Mouse (Mus musculus): Measurements from ENCODE around the gene Ankrd39. TPM values are rescaled to one million over a fixed set of nuclear protein-coding genes. Genes with fewer than 3 reads are reported as not detected.

Ankrd39 gene
- polyA plus RNA-seq, 1 experiment from 2014 or later: 24.4 TPM

DNA sequence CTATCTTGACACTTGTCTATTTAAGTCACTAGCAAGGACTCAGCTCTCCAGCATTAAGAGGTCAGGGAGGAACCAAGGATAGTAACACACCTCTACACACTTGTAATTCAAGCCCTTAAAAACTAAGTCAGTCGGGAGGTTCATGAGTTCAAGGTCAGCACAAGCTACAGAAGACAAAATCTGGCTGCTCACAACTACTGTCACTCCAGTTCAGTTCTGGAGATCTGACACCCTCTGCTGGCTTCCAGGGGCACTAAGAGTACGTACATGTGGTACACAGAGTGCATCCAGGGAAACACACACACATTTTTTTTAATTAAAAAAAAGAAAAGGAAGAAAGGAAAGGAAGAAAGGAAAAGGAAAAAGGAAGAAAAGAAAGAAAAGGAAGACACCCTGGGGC lies 50.5 kb downstream of the Ankrd39 start:
- H3K9me3 ChIP-seq (ENCODE audit: control insufficient read depth, low read length): no peaks in the 10 kb centered on the region
- no peaks in the 10 kb centered on the region for H3K27me3 ChIP-seq (replicated peaks; ENCODE audit: control insufficient read depth, insufficient read depth, low read length)
- H3K36me3 ChIP-seq (ENCODE audit: control insufficient read depth, insufficient read depth): no peaks in the 10 kb centered on the region
- no peak overlapping the region for H3K27ac ChIP-seq (ENCODE audit: low read length)
- H3K4me2 ChIP-seq (ENCODE audit: low read length): no peak overlapping the region
- ATAC-seq: no peak
- no peaks in the 10 kb centered on the region for H3K4me1 ChIP-seq (replicated peaks; ENCODE audit: control insufficient read depth, insufficient read depth, low read length)
- H3K4me3 ChIP-seq (replicated peaks; ENCODE audit: low read length): no peak overlapping the region
- 70% methylated on average over 2 of the region's 2 CpGs for WGBS
- no peak overlapping the region for H3K9ac ChIP-seq (replicated peaks; ENCODE audit: low read depth, low read length)

DNA sequence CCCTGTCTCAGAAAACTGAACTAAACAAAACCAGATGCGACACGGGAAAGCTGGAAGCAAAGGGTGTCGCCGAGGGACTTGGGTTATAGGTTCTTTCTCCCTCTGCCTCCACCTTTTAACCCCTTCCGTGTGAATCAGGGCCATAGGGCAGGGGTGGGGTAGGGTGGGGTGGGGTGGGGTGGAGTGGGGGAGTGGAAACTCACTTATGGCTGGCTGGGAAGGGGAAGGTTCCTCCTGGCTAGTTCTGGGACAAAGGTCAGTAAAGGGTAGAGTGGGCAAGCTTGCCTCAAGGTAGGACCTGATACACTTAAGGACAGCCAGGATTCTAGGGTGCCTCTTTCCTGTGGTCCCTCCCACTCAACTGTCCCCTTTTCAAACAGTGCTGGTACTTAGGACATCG lies 53.9 kb downstream of the Ankrd39 start:
- no peak overlapping the region for H3K4me3 ChIP-seq (replicated peaks; ENCODE audit: low read length)
- H3K4me2 ChIP-seq (ENCODE audit: low read length): no peak overlapping the region
- no peak overlapping the region for H3K9ac ChIP-seq (replicated peaks; ENCODE audit: low read depth, low read length)
- H3K36me3 ChIP-seq (ENCODE audit: control insufficient read depth, insufficient read depth): no peaks in the 10 kb centered on the region
- no peaks in the 10 kb centered on the region for H3K9me3 ChIP-seq (ENCODE audit: control insufficient read depth, low read length)
- H3K27me3 ChIP-seq (replicated peaks; ENCODE audit: control insufficient read depth, insufficient read depth, low read length): no peaks in the 10 kb centered on the region
- H3K4me1 ChIP-seq (replicated peaks; ENCODE audit: control insufficient read depth, insufficient read depth, low read length): no peaks in the 10 kb centered on the region
- ATAC-seq: no peak
- no peak overlapping the region for H3K27ac ChIP-seq (ENCODE audit: low read length)
- 89% methylated on average over 6 of the region's 6 CpGs for WGBS

DNA sequence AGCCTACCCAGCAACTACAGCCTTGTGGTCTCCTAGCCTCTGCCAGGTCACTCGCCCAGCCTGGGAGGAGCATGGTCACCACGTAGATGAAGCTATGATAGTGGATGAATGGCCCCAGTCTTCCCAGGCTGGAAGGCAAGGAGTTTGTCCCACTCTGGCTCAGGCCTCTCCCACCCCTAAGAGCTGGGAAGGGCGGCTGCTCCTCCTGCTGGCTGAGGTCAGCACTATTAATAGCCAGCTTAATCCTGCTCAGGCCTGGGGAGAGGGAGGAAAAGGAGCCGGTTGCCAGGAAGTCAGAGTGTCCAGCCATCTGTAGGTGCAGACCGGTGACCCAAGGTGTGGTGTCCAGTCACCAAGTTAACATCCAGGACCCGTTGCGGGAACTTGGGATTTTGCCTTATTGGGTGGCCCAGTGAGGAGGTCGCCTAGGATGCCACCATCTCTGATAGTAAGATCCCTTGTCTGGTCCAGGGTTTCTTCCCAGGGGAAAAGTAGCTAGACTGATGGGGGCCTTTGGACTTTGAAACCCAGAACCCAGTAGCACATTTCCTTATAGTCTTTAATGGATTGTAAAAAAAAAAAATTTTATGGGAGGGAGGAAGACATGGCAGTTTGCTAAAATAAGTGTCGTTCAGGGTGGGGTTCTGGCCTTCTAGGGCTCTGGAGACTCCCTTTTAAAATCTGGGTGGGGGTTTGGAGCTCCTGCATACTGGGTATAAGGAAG lies 54.7 kb downstream of the Ankrd39 start:
- H3K4me1 ChIP-seq (replicated peaks; ENCODE audit: control insufficient read depth, insufficient read depth, low read length): no peaks in the 10 kb centered on the region
- H3K9me3 ChIP-seq (ENCODE audit: control insufficient read depth, low read length): no peaks in the 10 kb centered on the region
- H3K27me3 ChIP-seq (replicated peaks; ENCODE audit: control insufficient read depth, insufficient read depth, low read length): no peaks in the 10 kb centered on the region
- peak; percentile 58; the same call in 1 of the 2 replicates for ATAC-seq
- H3K9ac ChIP-seq (replicated peaks; ENCODE audit: low read depth, low read length): no peak overlapping the region
- no peak overlapping the region for H3K4me2 ChIP-seq (ENCODE audit: low read length)
- H3K36me3 ChIP-seq (ENCODE audit: control insufficient read depth, insufficient read depth): no peaks in the 10 kb centered on the region
- H3K27ac ChIP-seq (ENCODE audit: low read length): no peak overlapping the region
- 50% methylated on average over 9 of the region's 9 CpGs for WGBS
- no peak overlapping the region for H3K4me3 ChIP-seq (replicated peaks; ENCODE audit: low read length)

DNA sequence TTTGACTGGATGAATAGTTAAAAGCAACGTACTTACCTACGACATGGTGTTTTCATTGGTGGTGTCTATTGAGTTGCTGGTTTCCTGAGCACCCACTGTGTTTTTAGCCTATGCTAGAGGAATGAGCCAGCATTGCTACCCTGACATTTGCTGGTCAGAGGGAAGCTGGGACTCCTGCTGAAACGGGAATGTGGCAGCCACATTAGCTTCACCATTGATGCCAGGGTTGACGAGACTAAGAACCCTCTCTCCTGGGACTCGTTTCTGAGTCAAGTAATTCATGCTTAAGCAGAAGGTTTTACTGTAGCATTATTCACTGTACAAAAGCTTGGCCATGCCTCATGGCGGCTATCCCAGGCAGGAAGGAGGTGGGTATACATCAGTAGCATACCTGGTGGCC lies 57.6 kb downstream of the Ankrd39 start:
- no peaks in the 10 kb centered on the region for H3K27me3 ChIP-seq (replicated peaks; ENCODE audit: control insufficient read depth, insufficient read depth, low read length)
- no peaks in the 10 kb centered on the region for H3K4me1 ChIP-seq (replicated peaks; ENCODE audit: control insufficient read depth, insufficient read depth, low read length)
- H3K9ac ChIP-seq (replicated peaks; ENCODE audit: low read depth, low read length): no peak overlapping the region
- H3K9me3 ChIP-seq (ENCODE audit: control insufficient read depth, low read length): no peaks in the 10 kb centered on the region
- no peak overlapping the region for H3K4me2 ChIP-seq (ENCODE audit: low read length)
- no peak overlapping the region for H3K4me3 ChIP-seq (replicated peaks; ENCODE audit: low read length)
- no peaks in the 10 kb centered on the region for H3K36me3 ChIP-seq (ENCODE audit: control insufficient read depth, insufficient read depth)
- no peak overlapping the region for H3K27ac ChIP-seq (ENCODE audit: low read length)
- 56% methylated on average over 6 of the region's 6 CpGs for WGBS
- no peak for ATAC-seq

Small RNA genes lying within 50 kb of the gene (microRNA-seq; reads per million reads assigned to microRNA genes)
- gene Gm47280: not detected

Other genes starting within 250 kb of the Ankrd39 start
- 3.8 and 4.7 TPM in 2 replicates for gene Arid5a, start 239.7 kb downstream of the Ankrd39 start, polyA plus RNA-seq (2015; fragmentation: Nextera tagmentation; extraction: Ambion mirVana)
- gene Kansl3, start 178.3 kb downstream of the Ankrd39 start, polyA plus RNA-seq (2015; fragmentation: Nextera tagmentation; extraction: Ambion mirVana): 36.1 and 43.0 TPM in 2 replicates
- gene Fer1l5, start 175.2 kb downstream of the Ankrd39 start, polyA plus RNA-seq (2015; fragmentation: Nextera tagmentation; extraction: Ambion mirVana): 2.0 and 3.2 TPM in 2 replicates
- 62.8 and 67.6 TPM in 2 replicates for gene Lman2l, start 102.2 kb downstream of the Ankrd39 start, polyA plus RNA-seq (2015; fragmentation: Nextera tagmentation; extraction: Ambion mirVana)
- 9.7 and 11.0 TPM in 2 replicates for gene Cnnm4, start 75.8 kb downstream of the Ankrd39 start, polyA plus RNA-seq (2015; fragmentation: Nextera tagmentation; extraction: Ambion mirVana)
- gene Cnnm3, start 35.6 kb downstream of the Ankrd39 start, polyA plus RNA-seq (2015; fragmentation: Nextera tagmentation; extraction: Ambion mirVana): 4.8 and 5.8 TPM in 2 replicates
- gene Ankrd23, start 10.6 kb downstream of the Ankrd39 start, polyA plus RNA-seq (2015; fragmentation: Nextera tagmentation; extraction: Ambion mirVana): 9.3 and 13.2 TPM in 2 replicates
- 0.22 and 0.42 TPM in 2 replicates for gene Gm42417, start 8.0 kb downstream of the Ankrd39 start, polyA plus RNA-seq (2015; fragmentation: Nextera tagmentation; extraction: Ambion mirVana)
- 35.4 and 37.3 TPM in 2 replicates for gene Sema4c, start 10.9 kb upstream of the Ankrd39 start, polyA plus RNA-seq (2015; fragmentation: Nextera tagmentation; extraction: Ambion mirVana)
- gene Fam178b, start 135.7 kb upstream of the Ankrd39 start, polyA plus RNA-seq (2015; fragmentation: Nextera tagmentation; extraction: Ambion mirVana): 0.34 TPM in 1 of 2 replicates, not detected in the other
- 480 and 516 TPM in 2 replicates for gene Cox5b, start 144.0 kb upstream of the Ankrd39 start, polyA plus RNA-seq (2015; fragmentation: Nextera tagmentation; extraction: Ambion mirVana)
- 0.77 TPM in 1 of 2 replicates, not detected in the other for gene 4933424G06Rik, start 162.7 kb upstream of the Ankrd39 start, polyA plus RNA-seq (2015; fragmentation: Nextera tagmentation; extraction: Ambion mirVana)
- 101 and 109 TPM in 2 replicates for gene Actr1b, start 167.0 kb upstream of the Ankrd39 start, polyA plus RNA-seq (2015; fragmentation: Nextera tagmentation; extraction: Ambion mirVana)
- gene Zap70, start 214.4 kb upstream of the Ankrd39 start, polyA plus RNA-seq (2015; fragmentation: Nextera tagmentation; extraction: Ambion mirVana): 1.2 and 1.4 TPM in 2 replicates